Mouse (Mus musculus): Measurements from ENCODE around the gene Tmem263. TPM values are rescaled to one million over a fixed set of nuclear protein-coding genes. Genes with fewer than 3 reads are reported as not detected.

Gene Tmem263
- polyA plus RNA-seq, 1 experiment = 12.6 TPM

- H3K36me3 ChIP-seq (ENCODE audit: control insufficient read depth, insufficient read depth) = no peaks in the 10 kb centered on the region
- peak overlapping the region; percentile 36 for H3K4me2 ChIP-seq (ENCODE audit: low read depth)
- TF ChIP-seq MYOG (IDR thresholded peaks at IDR 0.05; ENCODE audit: control insufficient read depth in 1 of 3, insufficient read depth in 1 of 3, insufficient read length in 2 of 3, low read depth in 2 of 3) (no peak), MYOD1 (IDR thresholded peaks at IDR 0.05; ENCODE audit: control insufficient read depth in 1 of 3, insufficient read length in 2 of 3, low read depth in 2 of 3) (no peak), MAX (IDR thresholded peaks at IDR 0.05; ENCODE audit: low read depth) (no peak), CEBPB (IDR thresholded peaks at IDR 0.05; ENCODE audit: insufficient read depth, poor library complexity, severe bottlenecking) (no peak), USF1 (IDR thresholded peaks at IDR 0.05; ENCODE audit: low read depth) (no peak), TCF3 (IDR thresholded peaks at IDR 0.05; ENCODE audit: insufficient read length, low read depth) (no peak), POLR2AphosphoS2 (IDR thresholded peaks at IDR 0.05; ENCODE audit: insufficient read length, low read depth) (no peak), E2F4 (IDR thresholded peaks at IDR 0.05; ENCODE audit: insufficient read depth) (no peak)
- no peaks in the 10 kb centered on the region for H3K27me3 ChIP-seq (ENCODE audit: control insufficient read depth, insufficient read depth, insufficient read length)
- H3K4me3 ChIP-seq = no peak overlapping the region
- no peak overlapping the region for H3ac ChIP-seq (ENCODE audit: control insufficient read depth, insufficient read length)
- H3K79me2 ChIP-seq (ENCODE audit: control insufficient read depth, insufficient read depth) = no peaks in the 10 kb centered on the region
Measured at GRCm38 (mm10) chr10:85161745-85162351, 59.4 kb downstream of the Tmem263 start.

- Histone ChIP-seq H3K4me3 (no peak overlapping the region), H3K79me2 (ENCODE audit: control insufficient read depth, insufficient read depth) (no peaks in the 10 kb centered on the region), H3K36me3 (ENCODE audit: control insufficient read depth, insufficient read depth) (no peaks in the 10 kb centered on the region), H3ac (ENCODE audit: control insufficient read depth, insufficient read length) (no peak overlapping the region), H3K4me2 (ENCODE audit: low read depth) (no peak overlapping the region), H3K27me3 (ENCODE audit: control insufficient read depth, insufficient read depth, insufficient read length) (no peaks in the 10 kb centered on the region)
- TF ChIP-seq POLR2A (IDR thresholded peaks at IDR 0.05; ENCODE audit: insufficient read length, low read depth) (no peak), SRF (IDR thresholded peaks at IDR 0.05; ENCODE audit: control insufficient read depth, insufficient read length, low read depth) (no peak), REST (IDR thresholded peaks at IDR 0.05; ENCODE audit: insufficient read depth, insufficient read length) (no peak), USF1 (IDR thresholded peaks at IDR 0.05; ENCODE audit: low read depth) (no peak), MAX (IDR thresholded peaks at IDR 0.05; ENCODE audit: low read depth) (no peak), TCF12 (IDR thresholded peaks at IDR 0.05; ENCODE audit: insufficient read depth, poor library complexity, severe bottlenecking) (no peak), POLR2AphosphoS2 (IDR thresholded peaks at IDR 0.05; ENCODE audit: insufficient read length, low read depth) (no peak), MYOD1 (IDR thresholded peaks at IDR 0.05; ENCODE audit: control insufficient read depth in 1 of 3, insufficient read length in 2 of 3, low read depth in 2 of 3) (no peak), E2F4 (IDR thresholded peaks at IDR 0.05; ENCODE audit: insufficient read depth) (no peak), MYOG (IDR thresholded peaks at IDR 0.05; ENCODE audit: control insufficient read depth in 1 of 3, insufficient read depth in 1 of 3, insufficient read length in 2 of 3, low read depth in 2 of 3) (no peak), CEBPB (IDR thresholded peaks at IDR 0.05; ENCODE audit: insufficient read depth, poor library complexity, severe bottlenecking) (no peak), TCF3 (IDR thresholded peaks at IDR 0.05; ENCODE audit: insufficient read length, low read depth) (no peak)
Measured at GRCm38 (mm10) chr10:85164791-85165190, 62.4 kb downstream of the Tmem263 start.

GRCm38 (mm10) chr10:85165306-85165705 is 62.9 kb downstream of the Tmem263 start:
- TF ChIP-seq TCF3 (IDR thresholded peaks at IDR 0.05; ENCODE audit: insufficient read length, low read depth) (no peak), POLR2AphosphoS2 (IDR thresholded peaks at IDR 0.05; ENCODE audit: insufficient read length, low read depth) (no peak), USF1 (IDR thresholded peaks at IDR 0.05; ENCODE audit: low read depth) (no peak), SRF (IDR thresholded peaks at IDR 0.05; ENCODE audit: control insufficient read depth, insufficient read length, low read depth) (no peak), MYOG (IDR thresholded peaks at IDR 0.05; ENCODE audit: control insufficient read depth in 1 of 3, insufficient read depth in 1 of 3, insufficient read length in 2 of 3, low read depth in 2 of 3) (no peak), MYOD1 (IDR thresholded peaks at IDR 0.05; ENCODE audit: control insufficient read depth in 1 of 3, insufficient read length in 2 of 3, low read depth in 2 of 3) (no peak), E2F4 (IDR thresholded peaks at IDR 0.05; ENCODE audit: insufficient read depth) (no peak), CEBPB (IDR thresholded peaks at IDR 0.05; ENCODE audit: insufficient read depth, poor library complexity, severe bottlenecking) (no peak), REST (IDR thresholded peaks at IDR 0.05; ENCODE audit: insufficient read depth, insufficient read length) (no peak), POLR2A (IDR thresholded peaks at IDR 0.05; ENCODE audit: insufficient read length, low read depth) (no peak), MAX (IDR thresholded peaks at IDR 0.05; ENCODE audit: low read depth) (no peak), TCF12 (IDR thresholded peaks at IDR 0.05; ENCODE audit: insufficient read depth, poor library complexity, severe bottlenecking) (no peak)
- Histone ChIP-seq H3K27me3 (ENCODE audit: control insufficient read depth, insufficient read depth, insufficient read length) (no peaks in the 10 kb centered on the region), H3K79me2 (ENCODE audit: control insufficient read depth, insufficient read depth) (no peaks in the 10 kb centered on the region), H3ac (ENCODE audit: control insufficient read depth, insufficient read length) (no peak overlapping the region), H3K4me3 (no peak overlapping the region), H3K4me2 (ENCODE audit: low read depth) (no peak overlapping the region), H3K36me3 (ENCODE audit: control insufficient read depth, insufficient read depth) (no peaks in the 10 kb centered on the region)

Other genes starting within 250 kb of the Tmem263 start
- gene Ric8b, start 185.0 kb upstream of the Tmem263 start, polyA plus RNA-seq (2012; fragmentation: generic; extraction: Trizol) = 8.7 TPM
- 0.24 TPM for gene Fhl4, start 132 bp upstream of the Tmem263 start, polyA plus RNA-seq (2012; fragmentation: generic; extraction: Trizol)
- 3.9 TPM for gene Mterf2, start 25.4 kb downstream of the Tmem263 start, polyA plus RNA-seq (2012; fragmentation: generic; extraction: Trizol)
- gene Cry1, start 82.4 kb downstream of the Tmem263 start, polyA plus RNA-seq (2012; fragmentation: generic; extraction: Trizol) = 6.1 TPM